Mouse (Mus musculus): ENCODE data around the gene Dmrtb1.
A peak's percentile ranks its signal among the peaks of the same experiment; 100 is the strongest.

Gene Dmrtb1

GRCm38 (mm10) chr4:107681099-107681849 is 2.8 kb downstream of the Dmrtb1 start:
- no peak for DNase-seq (ENCODE audit: low read depth, low spot score)

GRCm38 (mm10) chr4:107680311-107681098 is 3.5 kb downstream of the Dmrtb1 start:
- DNase-seq (ENCODE audit: low read depth, low spot score) = peak; percentile 55

GRCm38 (mm10) chr4:107675645-107676044 is 8.4 kb downstream of the Dmrtb1 start:
- DNase-seq (ENCODE audit: low read depth, low spot score) = no peak

DNA sequence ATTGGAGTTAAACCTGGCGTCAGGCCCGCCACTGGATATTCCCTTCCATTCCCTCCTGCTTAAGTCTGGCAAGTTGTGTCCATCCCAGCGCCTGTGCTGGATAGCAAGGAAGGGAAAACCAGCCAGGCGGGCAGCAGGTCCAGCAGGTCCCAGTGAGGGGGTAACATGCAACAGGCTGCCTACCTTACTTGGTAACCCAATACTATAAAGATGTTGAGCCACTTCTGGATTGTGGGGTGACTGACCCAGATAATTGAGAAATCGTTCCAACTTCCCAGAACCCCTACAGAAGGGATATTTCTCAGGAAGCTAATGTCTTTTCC is 9.7 kb downstream of the Dmrtb1 start:
- DNase-seq (ENCODE audit: low read depth, low spot score) = no peak

- peak; percentile 93 for DNase-seq (ENCODE audit: low read depth, low spot score)
Measured at GRCm38 (mm10) chr4:107673638-107674321, 10.2 kb downstream of the Dmrtb1 start.

DNA sequence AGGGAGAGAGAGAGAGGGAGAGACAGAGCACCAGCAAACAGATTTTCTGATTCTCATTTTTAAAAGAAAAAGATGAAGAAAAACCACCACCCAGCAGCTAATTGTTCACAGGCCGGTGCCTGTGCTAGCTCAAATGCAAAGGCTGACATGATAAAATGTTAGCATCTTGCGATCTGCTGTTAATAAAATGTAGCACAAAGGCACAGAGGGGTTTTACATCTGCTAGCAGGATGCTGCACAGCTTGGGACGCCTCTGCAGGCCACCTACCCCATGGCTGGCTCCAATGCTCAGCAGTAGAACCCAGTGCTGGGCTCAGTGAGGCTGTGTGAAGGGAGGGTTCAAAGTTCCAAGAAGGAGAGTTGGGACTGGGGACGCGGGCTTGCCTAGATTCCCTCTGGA is 13.3 kb downstream of the Dmrtb1 start:
- no peak for DNase-seq (ENCODE audit: low read depth, low spot score)

DNA sequence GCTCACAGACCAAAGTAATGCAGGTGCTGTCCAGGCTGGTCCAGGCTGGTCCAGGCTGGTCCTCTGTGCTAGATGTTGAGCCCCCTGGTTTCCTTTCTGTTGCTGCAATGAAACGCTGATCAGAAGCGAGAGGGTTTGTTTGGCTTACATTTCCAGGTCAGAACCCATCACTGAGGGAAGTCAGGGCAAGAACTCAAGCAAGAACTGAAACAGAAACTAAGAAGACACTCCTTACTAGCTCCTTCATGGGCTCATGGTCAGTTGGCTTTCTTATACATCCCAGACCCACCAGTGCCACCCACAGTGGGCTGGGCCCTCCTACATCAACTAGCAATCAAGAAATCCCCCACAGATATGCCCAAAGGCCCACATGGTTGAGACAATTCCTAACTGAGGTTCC is 15.5 kb downstream of the Dmrtb1 start:
- DNase-seq (ENCODE audit: low read depth, low spot score) = no peak

DNA sequence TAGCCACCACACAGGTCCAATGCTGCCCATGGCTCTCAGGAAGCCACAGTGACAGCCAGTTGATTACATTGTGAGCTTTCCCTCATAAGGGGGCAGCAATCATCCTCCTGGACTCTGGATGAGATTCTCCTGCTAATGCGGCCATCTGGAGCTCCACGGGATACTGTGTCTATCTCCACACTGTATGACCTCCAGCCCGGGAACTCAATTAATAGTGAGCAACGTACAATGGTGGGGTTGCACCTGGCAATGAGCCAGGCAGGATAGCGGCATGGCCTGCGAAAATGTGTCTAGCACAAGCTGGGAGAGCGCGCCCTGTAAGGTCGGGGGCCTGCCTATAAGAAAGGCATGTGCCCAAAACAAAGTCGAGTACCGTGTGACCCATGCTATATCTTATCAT is 23.4 kb downstream of the Dmrtb1 start:
- no peak for DNase-seq (ENCODE audit: low read depth, low spot score)

- DNase-seq (ENCODE audit: low read depth, low spot score) = no peak
Measured at GRCm38 (mm10) chr4:107653280-107653643, 30.8 kb downstream of the Dmrtb1 start.

GRCm38 (mm10) chr4:107652598-107653279 is 31.3 kb downstream of the Dmrtb1 start:
- peak; percentile 87 for DNase-seq (ENCODE audit: low read depth, low spot score)

GRCm38 (mm10) chr4:107651021-107651496 is 33.0 kb downstream of the Dmrtb1 start:
- peak; percentile 45 for DNase-seq (ENCODE audit: low read depth, low spot score)

- DNase-seq (ENCODE audit: low read depth, low spot score) = no peak
Measured at GRCm38 (mm10) chr4:107648959-107649485, 35.0 kb downstream of the Dmrtb1 start.

DNA sequence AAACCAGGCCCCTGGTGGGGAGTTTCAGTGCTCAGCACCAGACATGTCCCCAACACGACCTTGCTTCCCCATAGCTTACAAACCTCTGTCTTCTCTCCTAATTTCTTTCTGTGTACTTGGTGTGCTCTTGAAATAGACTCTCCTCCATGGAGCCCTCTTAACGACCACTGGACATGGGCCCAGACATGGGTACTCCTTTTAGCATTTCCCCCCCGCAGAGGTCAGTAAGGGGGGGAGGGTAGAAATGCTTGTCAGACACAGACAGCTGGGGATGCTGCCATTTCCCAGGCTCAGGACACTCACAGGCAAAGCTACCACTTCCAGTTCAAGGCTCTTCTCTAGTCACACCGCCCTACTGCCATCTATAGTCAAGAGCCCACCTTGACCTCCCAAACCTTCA is 42.4 kb downstream of the Dmrtb1 start:
- DNase-seq (ENCODE audit: low read depth, low spot score) = no peak

GRCm38 (mm10) chr4:107638303-107638702 is 45.7 kb downstream of the Dmrtb1 start:
- peak; percentile 37 for DNase-seq (ENCODE audit: low read depth, low spot score)

DNA sequence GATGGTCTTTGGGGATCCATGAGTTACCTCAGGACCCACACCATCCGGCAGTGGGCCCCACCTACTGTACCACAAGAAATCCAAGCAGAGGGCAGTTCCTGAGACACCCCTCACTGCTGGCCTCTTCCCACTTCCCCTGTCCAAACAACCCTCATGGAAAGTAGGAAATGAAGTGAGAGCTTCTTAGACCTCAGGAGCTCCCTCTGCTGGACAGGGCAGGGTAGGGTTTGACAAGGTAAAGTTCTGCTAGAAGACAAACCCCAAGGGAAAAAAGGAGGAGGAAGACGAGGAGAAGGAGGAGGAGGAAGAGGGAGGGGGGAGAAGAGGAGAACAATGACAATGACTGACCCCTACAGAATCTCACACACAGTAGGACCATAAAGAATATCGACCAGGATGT is 46.4 kb downstream of the Dmrtb1 start:
- DNase-seq (ENCODE audit: low read depth, low spot score) = peak; percentile 57

DNA sequence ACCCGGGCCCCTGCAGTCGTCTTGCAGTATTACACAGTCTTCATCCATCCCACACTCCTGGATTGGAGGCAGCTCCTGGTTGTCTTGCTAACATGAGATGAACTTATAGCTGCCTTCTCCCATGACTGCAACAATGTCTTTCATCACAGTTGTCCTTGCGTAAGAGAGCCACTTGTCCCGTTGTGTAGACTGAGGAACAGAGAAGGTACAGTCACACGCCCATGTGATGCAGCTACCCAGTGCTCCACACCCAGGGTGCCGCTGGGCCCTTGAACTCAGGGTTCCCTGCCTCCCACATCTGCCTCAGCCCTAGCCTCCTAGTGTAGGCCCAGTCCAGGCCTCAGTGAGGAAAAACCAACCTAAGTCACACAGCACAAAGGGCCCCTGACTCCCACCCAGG is 47.9 kb downstream of the Dmrtb1 start:
- no peak for DNase-seq (ENCODE audit: low read depth, low spot score)

DNA sequence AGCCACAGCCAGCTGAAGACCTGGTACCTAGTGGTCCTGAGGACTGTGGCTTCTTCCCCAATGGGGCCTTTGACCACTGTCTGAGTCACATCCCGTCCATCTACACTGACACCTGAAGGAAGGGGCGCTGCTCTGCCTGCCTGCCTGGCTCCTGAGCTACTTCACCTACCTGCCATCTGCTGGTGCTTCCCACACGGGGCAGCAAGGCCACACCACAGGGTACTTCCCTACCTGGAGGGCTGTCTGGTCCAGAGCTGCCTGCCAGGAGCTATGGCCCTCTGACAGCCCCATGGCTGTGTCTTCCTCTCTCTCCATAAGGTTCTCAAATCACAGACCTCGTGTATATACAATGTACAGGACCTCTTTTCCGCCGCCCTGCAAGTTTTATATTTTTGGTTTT is 49.4 kb downstream of the Dmrtb1 start:
- no peak for DNase-seq (ENCODE audit: low read depth, low spot score)

GRCm38 (mm10) chr4:107628921-107629411 is 55.1 kb downstream of the Dmrtb1 start:
- DNase-seq (ENCODE audit: low read depth, low spot score) = no peak

GRCm38 (mm10) chr4:107628226-107628625 is 55.8 kb downstream of the Dmrtb1 start:
- no peak for DNase-seq (ENCODE audit: low read depth, low spot score)
